ENCODE assay signal across 9 mouse cellular contexts in genomic region chr1:168322892-168323291, GRCm38 (mm10).
DNase-seq lines count a peak whose midpoint lies in the region; ATAC-seq and TF ChIP-seq lines count a peak whose summit lies in the region.
"Had no signal": no experiment of that assay in that cellular context is flagged by ENCODE, and none has a peak within 500 bp of the region (broad histone marks: within the 10 kb centered on the region; RNA-seq: fewer than 3 reads in every experiment).

No protein-coding gene starts in this region.

- ATAC-seq in heart, postnatal 0 days (ENCODE audit: insufficient read depth, low read depth): no peak
- ATAC-seq in heart, embryonic 12.5 days (ENCODE audit: insufficient number of reproducible peaks, low FRiP score): no peak
- peak; percentile 69; the same call in 1 of the 2 replicates for ATAC-seq in liver, embryonic 12.5 days
- ATAC-seq in monocyte, adult 5-6 weeks (replicated peaks; ENCODE audit: insufficient number of reproducible peaks, low FRiP score, low TSS enrichment, poor library complexity, severe bottlenecking): no peak
- ATAC-seq in hindbrain, embryonic 14.5 days (ENCODE audit: low FRiP score): no peak

- H3K36me3 ChIP-seq in heart, postnatal 0 days (replicated peaks; ENCODE audit: control insufficient read depth, insufficient read depth, low read length): no peaks in the 10 kb centered on the region
- H3K36me3 ChIP-seq in heart, embryonic 12.5 days: 0 out of 2 replicates have a peak, but pooled peaks cover 4% of the 10 kb centered on the region
- H3K36me3 ChIP-seq in ES-Bruce4 (ENCODE audit: control insufficient read depth, insufficient read depth, low read length, poor library complexity, severe bottlenecking): no peaks in the 10 kb centered on the region
- no peaks in the 10 kb centered on the region for H3K36me3 ChIP-seq in liver, embryonic 12.5 days
- no peaks in the 10 kb centered on the region for H3K36me3 ChIP-seq in hindbrain, embryonic 14.5 days (replicated peaks; ENCODE audit: control insufficient read depth, insufficient read depth)

- H3K9ac ChIP-seq in heart, postnatal 0 days (replicated peaks; ENCODE audit: low read depth, low read length): no peak overlapping the region
- H3K9ac ChIP-seq in heart, embryonic 12.5 days: no peak overlapping the region
- no peak overlapping the region for H3K9ac ChIP-seq in ES-Bruce4 (ENCODE audit: low read depth, poor library complexity, severe bottlenecking)
- no peak overlapping the region for H3K9ac ChIP-seq in liver, embryonic 12.5 days
- no peak overlapping the region for H3K9ac ChIP-seq in hindbrain, embryonic 14.5 days

- no peak overlapping the region for H3K4me2 ChIP-seq in heart, postnatal 0 days (ENCODE audit: low read depth, low read length)
- H3K4me2 ChIP-seq in heart, embryonic 12.5 days: no peak overlapping the region
- H3K4me2 ChIP-seq in liver, embryonic 12.5 days: no peak overlapping the region
- no peak overlapping the region for H3K4me2 ChIP-seq in hindbrain, embryonic 14.5 days (replicated peaks)

- H3K27ac ChIP-seq in heart, postnatal 0 days (ENCODE audit: low read depth): no peak overlapping the region
- no peak overlapping the region for H3K27ac ChIP-seq in heart, embryonic 12.5 days (ENCODE audit: poor library complexity, severe bottlenecking)
- no peak overlapping the region for H3K27ac ChIP-seq in ES-Bruce4 (ENCODE audit: insufficient read depth, low read length)
- H3K27ac ChIP-seq in liver, embryonic 12.5 days: no peak overlapping the region
- no peak overlapping the region for H3K27ac ChIP-seq in hindbrain, embryonic 14.5 days
- H3K27ac ChIP-seq: macrophage had no signal

- no peak for DNase-seq in heart, postnatal 0 days (ENCODE audit: low spot score)
- DNase-seq in brain, adult 2 months (ENCODE audit: low read depth, low spot score): peak; percentile 67
- DNase-seq in ovary, adult 18-20 months (ENCODE audit: low spot score): no peak
- no peak for DNase-seq in hindbrain, embryonic 14.5 days (ENCODE audit: low spot score)

- TF ChIP-seq CTCF in heart, postnatal 0 days (IDR thresholded peaks at IDR 0.05; ENCODE audit: low read depth): peak; percentile 57
- peak; percentile 45 for TF ChIP-seq CTCF in ES-Bruce4 (IDR thresholded peaks at IDR 0.05; ENCODE audit: low read depth, low read length)

- no peaks in the 10 kb centered on the region for H3K9me3 ChIP-seq in heart, postnatal 0 days (replicated peaks; ENCODE audit: control insufficient read depth, low read length)
- H3K9me3 ChIP-seq in heart, embryonic 12.5 days (replicated peaks): no peaks in the 10 kb centered on the region
- H3K9me3 ChIP-seq in ES-Bruce4 (replicated peaks; ENCODE audit: control insufficient read depth, insufficient read depth, low read length, poor library complexity, severe bottlenecking): 0 out of 2 replicates have a peak, but pooled peaks cover 3% of the 10 kb centered on the region
- H3K9me3 ChIP-seq in liver, embryonic 12.5 days (replicated peaks): no peaks in the 10 kb centered on the region
- H3K9me3 ChIP-seq in hindbrain, embryonic 14.5 days (ENCODE audit: control insufficient read depth, low read length): no peaks in the 10 kb centered on the region

- WGBS in heart, postnatal 0 days: 100% methylated on average over 1 of the region's 1 CpGs
- WGBS in heart, embryonic 12.5 days: 97% methylated on average over 1 of the region's 1 CpGs
- 97% methylated on average over 1 of the region's 1 CpGs for WGBS in liver, embryonic 12.5 days (ENCODE audit: insufficient replicate concordance)
- 100% methylated on average over 1 of the region's 1 CpGs for WGBS in hindbrain, embryonic 14.5 days

- H3K4me3 ChIP-seq in heart, postnatal 0 days (ENCODE audit: low read depth, low read length): no peak overlapping the region
- no peak overlapping the region for H3K4me3 ChIP-seq in heart, embryonic 12.5 days
- H3K4me3 ChIP-seq in ES-Bruce4 (ENCODE audit: low read depth, low read length): no peak overlapping the region
- H3K4me3 ChIP-seq in liver, embryonic 12.5 days: no peak overlapping the region
- no peak overlapping the region for H3K4me3 ChIP-seq in hindbrain, embryonic 14.5 days (replicated peaks; ENCODE audit: low read length)

- H3K4me1 ChIP-seq in heart, postnatal 0 days (ENCODE audit: control insufficient read depth, insufficient read depth): peaks cover 13% of the 10 kb centered on the region; the same call in 1 of the 2 replicates
- H3K4me1 ChIP-seq in heart, embryonic 12.5 days (replicated peaks): peaks cover 55% of the 10 kb centered on the region
- no peaks in the 10 kb centered on the region for H3K4me1 ChIP-seq in ES-Bruce4 (ENCODE audit: control insufficient read depth, insufficient read depth, low read length)
- H3K4me1 ChIP-seq in liver, embryonic 12.5 days: peaks cover 66% of the 10 kb centered on the region
- peaks cover 63% of the 10 kb centered on the region for H3K4me1 ChIP-seq in hindbrain, embryonic 14.5 days (replicated peaks; ENCODE audit: control insufficient read depth, insufficient read depth, low read length)

- H3K27me3 ChIP-seq in heart, postnatal 0 days (ENCODE audit: control insufficient read depth, insufficient read depth, low read length): no peaks in the 10 kb centered on the region
- no peaks in the 10 kb centered on the region for H3K27me3 ChIP-seq in heart, embryonic 12.5 days (replicated peaks)
- no peaks in the 10 kb centered on the region for H3K27me3 ChIP-seq in ES-Bruce4 (ENCODE audit: control insufficient read depth, insufficient read depth, low read length, poor library complexity, severe bottlenecking)
- no peaks in the 10 kb centered on the region for H3K27me3 ChIP-seq in liver, embryonic 12.5 days (replicated peaks)
- no peaks in the 10 kb centered on the region for H3K27me3 ChIP-seq in hindbrain, embryonic 14.5 days (ENCODE audit: control insufficient read depth, insufficient read depth, low read length)

- no peak for TF ChIP-seq POLR2A in ES-Bruce4 (IDR thresholded peaks at IDR 0.05; ENCODE audit: insufficient read depth, low read length)

- no peak for TF ChIP-seq EP300 in heart, postnatal 0 days (IDR thresholded peaks at IDR 0.05; ENCODE audit: low read depth)
- TF ChIP-seq EP300 in ES-Bruce4 (IDR thresholded peaks at IDR 0.05; ENCODE audit: insufficient read depth, low read depth, low read length): no peak
